Mouse (Mus musculus) MEL (cell line): Measurements from ENCODE around the gene Smarcad1. TPM values are rescaled to one million over a fixed set of nuclear protein-coding genes. Genes with fewer than 3 reads are reported as not detected.

Experiments used
- DNase-seq: peaks from one replicate; pipeline ENCODE4 v3.0.0; 2011; ENCODE audit warnings: low read depth, low spot score
- H3K27ac ChIP-seq: 2 replicates; pipeline ENCODE4 v1.5.1; 2012; ENCODE audit warnings: low read depth, mild to moderate bottlenecking, control low read depth, low read length, moderate library complexity; ENCODE audit not compliant: control insufficient read depth
- H3K27me3 ChIP-seq, 2 experiments: fragments of 150-350 bp in 1 of 2; sonication (generic) in 1 of 2; 2 replicates each; pipeline ENCODE4 v1.6.1; 2012; ENCODE audit warnings: low read length in 2 of 2, mild to moderate bottlenecking in 2 of 2, improper control_type of control experiment in 1 of 2, moderate library complexity in 1 of 2; ENCODE audit not compliant: insufficient read depth in 2 of 2, control insufficient read depth in 1 of 2
- H3K36me3 ChIP-seq, 2 experiments: 2 replicates each; pipeline ENCODE4 v1.6.1; 2012 to 2014; ENCODE audit warnings: low read length in 2 of 2, improper control_type of control experiment in 1 of 2, inconsistent platforms in 1 of 2, mild to moderate bottlenecking in 1 of 2; ENCODE audit not compliant: insufficient read depth in 2 of 2, control insufficient read depth in 1 of 2
- H3K4me1 ChIP-seq, 2 experiments: fragments of 150-350 bp in 1 of 2; sonication (generic) in 1 of 2; 2 replicates each; pipeline ENCODE4 v1.6.1; 2012; ENCODE audit warnings: low read length in 2 of 2, improper control_type of control experiment in 1 of 2, mild to moderate bottlenecking in 1 of 2; ENCODE audit not compliant: insufficient read depth in 2 of 2, control insufficient read depth in 1 of 2
- H3K4me3 ChIP-seq, 2 experiments: fragments of 150-350 bp in 1 of 2; sonication (generic) in 1 of 2; 2 replicates each; pipeline ENCODE4 v1.5.1; 2012; ENCODE audit warnings: low read depth in 2 of 2, low read length in 2 of 2, mild to moderate bottlenecking in 2 of 2, moderate library complexity in 2 of 2, control low read depth in 1 of 2, improper control_type of control experiment in 1 of 2; ENCODE audit not compliant: control insufficient read depth in 1 of 2, insufficient read depth in 1 of 2
- H3K79me2 ChIP-seq: 2 replicates; pipeline ENCODE4 v1.6.1; 2012; ENCODE audit warnings: mild to moderate bottlenecking, low read length, moderate library complexity; ENCODE audit not compliant: control insufficient read depth, poor library complexity, insufficient read depth
- H3K9ac ChIP-seq: 2 replicates; pipeline ENCODE4 v1.6.1; 2012; ENCODE audit warnings: low read depth, mild to moderate bottlenecking, control low read depth, low read length, moderate library complexity; ENCODE audit not compliant: control insufficient read depth, poor library complexity, severe bottlenecking
- H3K9me3 ChIP-seq: fragments of 150-350 bp; sonication (generic); replicated peaks from 2 replicates; pipeline ENCODE4 v1.6.1; 2012; ENCODE audit warnings: mild to moderate bottlenecking, low read length, improper control_type of control experiment, moderate library complexity; ENCODE audit not compliant: insufficient read depth
- BHLHE40 ChIP-seq: IDR thresholded peaks from 2 replicates; pipeline ENCODE4 v1.6.1; 2012; ENCODE audit warnings: low read depth, mild to moderate bottlenecking, inconsistent platforms, low read length, improper control_type of control experiment, borderline replicate concordance
- CHD1 ChIP-seq: IDR thresholded peaks from 2 replicates; pipeline ENCODE4 v1.6.1; 2012; ENCODE audit warnings: low read depth, mild to moderate bottlenecking, inconsistent platforms, low read length, improper control_type of control experiment
- E2F4 ChIP-seq: IDR thresholded peaks from 2 replicates; pipeline ENCODE4 v1.6.1; 2011; ENCODE audit warnings: low read depth, low read length, improper control_type of control experiment, borderline replicate concordance
- EP300 ChIP-seq, 2 experiments: IDR thresholded peaks; 2 replicates each; pipeline ENCODE4 v1.6.1; 2011; ENCODE audit warnings: improper control_type of control experiment in 2 of 2, low read length in 2 of 2, low read depth in 1 of 2, mild to moderate bottlenecking in 1 of 2
- ETS1 ChIP-seq: IDR thresholded peaks from 2 replicates; pipeline ENCODE4 v1.6.1; 2012; ENCODE audit warnings: low read depth, mild to moderate bottlenecking, inconsistent platforms, low read length, improper control_type of control experiment, moderate library complexity
- GABPA ChIP-seq: IDR thresholded peaks from 2 replicates; pipeline ENCODE4 v1.6.1; 2012; ENCODE audit warnings: low read depth, mild to moderate bottlenecking, inconsistent platforms, low read length, improper control_type of control experiment, moderate library complexity
- GATA1 ChIP-seq: IDR thresholded peaks from 2 replicates; pipeline ENCODE4 v1.6.1; 2011; ENCODE audit warnings: low read depth, low read length, improper control_type of control experiment
- HCFC1 ChIP-seq: IDR thresholded peaks from 2 replicates; pipeline ENCODE4 v1.6.1; 2012; ENCODE audit warnings: low read depth, mild to moderate bottlenecking, inconsistent platforms, low read length, improper control_type of control experiment, moderate library complexity
- MAZ ChIP-seq: IDR thresholded peaks from 2 replicates; pipeline ENCODE4 v1.6.1; 2012; ENCODE audit warnings: low read depth, mild to moderate bottlenecking, inconsistent platforms, low read length, improper control_type of control experiment
- MEF2A ChIP-seq: IDR thresholded peaks from 2 replicates; pipeline ENCODE4 v1.6.1; 2014; ENCODE audit warnings: low read depth, mild to moderate bottlenecking, inconsistent platforms, low read length, improper control_type of control experiment; ENCODE audit not compliant: poor library complexity, insufficient replicate concordance, severe bottlenecking; ENCODE audit errors: extremely low read depth
- MXI1 ChIP-seq: IDR thresholded peaks from 2 replicates; pipeline ENCODE4 v1.6.1; 2011; ENCODE audit warnings: mild to moderate bottlenecking, low read depth, low read length, improper control_type of control experiment
- MYB ChIP-seq: IDR thresholded peaks from 2 replicates; pipeline ENCODE4 v1.6.1; 2011; ENCODE audit warnings: mild to moderate bottlenecking, low read depth, low read length, improper control_type of control experiment
- NELFE ChIP-seq: IDR thresholded peaks from 2 replicates; pipeline ENCODE4 v1.6.1; 2011; ENCODE audit warnings: low read depth, low read length, improper control_type of control experiment
- NRF1 ChIP-seq: IDR thresholded peaks from 2 replicates; pipeline ENCODE4 v1.6.1; 2014; ENCODE audit warnings: low read depth, mild to moderate bottlenecking, inconsistent platforms, low read length, improper control_type of control experiment, moderate library complexity; ENCODE audit not compliant: poor library complexity, insufficient read depth, severe bottlenecking
- RAD21 ChIP-seq: IDR thresholded peaks from 2 replicates; pipeline ENCODE4 v1.6.1; 2011; ENCODE audit warnings: mild to moderate bottlenecking, low read depth, low read length, improper control_type of control experiment
- SMC3 ChIP-seq: IDR thresholded peaks from 2 replicates; pipeline ENCODE4 v1.6.1; 2011; ENCODE audit warnings: low read depth, low read length, improper control_type of control experiment
- TAL1 ChIP-seq: IDR thresholded peaks from 2 replicates; pipeline ENCODE4 v1.6.1; 2012; ENCODE audit warnings: mild to moderate bottlenecking, inconsistent platforms, low read length, moderate library complexity, mixed read lengths
- TBP ChIP-seq: IDR thresholded peaks from 2 replicates; pipeline ENCODE4 v1.8.0; 2011; ENCODE audit warnings: low read depth, low read length, improper control_type of control experiment
- TCF12 ChIP-seq: IDR thresholded peaks from 2 replicates; pipeline ENCODE4 v1.6.1; 2014; ENCODE audit warnings: low read depth, mild to moderate bottlenecking, inconsistent platforms, low read length, improper control_type of control experiment, moderate library complexity
- UBTF ChIP-seq: IDR thresholded peaks from 2 replicates; pipeline ENCODE4 v1.6.1; 2012; ENCODE audit warnings: low read depth, mild to moderate bottlenecking, inconsistent platforms, low read length, improper control_type of control experiment, moderate library complexity, borderline replicate concordance; ENCODE audit not compliant: insufficient read depth
- USF2 ChIP-seq, 2 experiments: IDR thresholded peaks; 2 replicates each; pipeline ENCODE4 v1.6.1; 2011 to 2012; ENCODE audit warnings: improper control_type of control experiment in 2 of 2, low read length in 2 of 2, borderline replicate concordance in 1 of 2, inconsistent platforms in 1 of 2, low read depth in 1 of 2, mild to moderate bottlenecking in 1 of 2; ENCODE audit not compliant: insufficient read depth in 1 of 2
- ZC3H11A ChIP-seq: IDR thresholded peaks from 2 replicates; pipeline ENCODE4 v1.6.1; 2012; ENCODE audit warnings: low read depth, mild to moderate bottlenecking, inconsistent platforms, low read length, improper control_type of control experiment
- ZKSCAN1 ChIP-seq: IDR thresholded peaks from 2 replicates; pipeline ENCODE4 v1.6.1; 2012; ENCODE audit warnings: low read depth, mild to moderate bottlenecking, inconsistent platforms, low read length, improper control_type of control experiment, moderate library complexity
- ZNF384 ChIP-seq: IDR thresholded peaks from 2 replicates; pipeline ENCODE4 v1.6.1; 2012; ENCODE audit warnings: low read depth, mild to moderate bottlenecking, inconsistent platforms, low read length, improper control_type of control experiment
- polyA plus RNA-seq, 2 experiments: library from polyadenylated mRNA; stranded (reverse) in 1 of 2; unstranded in 1 of 2; fragments of >175 nt in 1 of 2; fragments of >200 nt in 1 of 2; gene quantifications; 2 replicates each; pipeline versions ENCODE4 v1.2.1 to v1.2.4; 2012; ENCODE audit warnings: low replicate concordance in 2 of 2, low read depth in 1 of 2; ENCODE audit not compliant: insufficient read length in 2 of 2, insufficient read depth in 1 of 2, missing spikeins in 1 of 2
- total RNA-seq: library from RNA; depleted of rRNA; stranded (reverse); fragments of 300-350 nt; gene quantifications from 2 replicates; pipeline ENCODE4 v1.2.3, GENCODE M21; 2012

Smarcad1 gene
- total and polyA plus RNA-seq, 3 experiments = 40.7 to 45.0 (median 42.7) TPM

DNA sequence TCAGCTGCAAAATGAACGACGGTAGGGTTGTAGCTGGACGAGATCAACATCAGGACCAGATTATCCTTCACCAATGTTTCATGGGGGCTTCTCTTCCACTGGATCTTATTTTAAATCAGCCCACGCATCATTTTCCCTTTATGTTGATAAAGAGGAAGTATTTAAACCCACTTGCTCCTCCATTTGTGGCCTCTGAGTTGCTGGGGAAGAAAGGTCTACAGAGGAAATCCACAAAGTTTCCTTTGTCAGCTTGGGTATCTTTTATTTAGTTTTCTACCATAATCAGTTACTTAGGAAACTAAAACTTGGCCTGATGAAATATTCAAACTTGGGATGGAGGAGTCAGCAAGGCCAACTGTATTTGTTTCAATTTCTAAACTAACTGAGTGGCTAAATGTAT lies 104.0 kb downstream of the Smarcad1 start:
- Histone ChIP-seq H3K4me1 (no peaks in the 10 kb centered on the region), H3K9me3 (no peaks in the 10 kb centered on the region), H3K4me3 (no peak overlapping the region), H3K9ac (no peak overlapping the region), H3K79me2 (no peaks in the 10 kb centered on the region), H3K27ac (no peak overlapping the region), H3K27me3 (peaks cover 0 to 1% of the 10 kb centered on the region in 2 experiments; a peak in 2 of 4 replicates), H3K36me3 (no peaks in the 10 kb centered on the region)
- DNase-seq = no peak
- no peak for TF ChIP-seq TBP
- no peak for TF ChIP-seq ZNF384
- TF ChIP-seq GATA1 = no peak
- no peak for TF ChIP-seq USF2 (IDR thresholded peaks at IDR 0.05; ENCODE audit: borderline replicate concordance in 1 of 2, insufficient read depth in 1 of 2, low read depth in 1 of 2, low read length in 2 of 2)
- TF ChIP-seq MXI1 = no peak
- TF ChIP-seq ZKSCAN1 = no peak
- no peak for TF ChIP-seq NELFE
- no peak for TF ChIP-seq SMC3
- no peak for TF ChIP-seq UBTF
- TF ChIP-seq MAZ = no peak

GRCm38 (mm10) chr6:65150703-65151102 lies 108.3 kb downstream of the Smarcad1 start:
- no peaks in the 10 kb centered on the region for H3K4me1 ChIP-seq

GRCm38 (mm10) chr6:65153570-65153969 lies 111.2 kb downstream of the Smarcad1 start:
- no peaks in the 10 kb centered on the region for H3K9me3 ChIP-seq
- no peaks in the 10 kb centered on the region for H3K27me3 ChIP-seq
- no peaks in the 10 kb centered on the region for H3K79me2 ChIP-seq
- H3K4me3 ChIP-seq = no peak overlapping the region
- no peaks in the 10 kb centered on the region for H3K4me1 ChIP-seq
- no peak for DNase-seq
- no peak overlapping the region for H3K27ac ChIP-seq
- no peaks in the 10 kb centered on the region for H3K36me3 ChIP-seq
- no peak overlapping the region for H3K9ac ChIP-seq
- TF ChIP-seq ETS1 = no peak
- TF ChIP-seq HCFC1 = no peak
- no peak for TF ChIP-seq ZKSCAN1
- TF ChIP-seq E2F4 = no peak
- no peak for TF ChIP-seq EP300 (IDR thresholded peaks at IDR 0.05; ENCODE audit: low read depth in 1 of 2, low read length in 2 of 2)
- no peak for TF ChIP-seq UBTF
- TF ChIP-seq MEF2A = no peak
- TF ChIP-seq MYB = no peak
- TF ChIP-seq RAD21 = no peak
- TF ChIP-seq GABPA = no peak
- no peak for TF ChIP-seq BHLHE40
- no peak for TF ChIP-seq ZC3H11A
- TF ChIP-seq CHD1 = no peak
- no peak for TF ChIP-seq SMC3
- no peak for TF ChIP-seq TCF12

More at GRCm38 (mm10) chr6:65150703-65151102, 108.3 kb downstream of the Smarcad1 start:
- Histone ChIP-seq H3K9ac (no peak overlapping the region), H3K9me3 (no peaks in the 10 kb centered on the region)
- TF ChIP-seq TAL1 (no peak), E2F4 (no peak), MXI1 (no peak), MAZ (no peak), ZNF384 (no peak), NRF1 (no peak)
- TF ChIP-seq, all 39 proteins: peak for 0
- H3K27me3 ChIP-seq = no peaks in the 10 kb centered on the region
- H3K27ac ChIP-seq = no peak overlapping the region
- H3K79me2 ChIP-seq = no peaks in the 10 kb centered on the region
- no peaks in the 10 kb centered on the region for H3K36me3 ChIP-seq
- no peak overlapping the region for H3K4me3 ChIP-seq
- DNase-seq = no peak
